Comparison of ENCODE assay signal across 14 mouse cellular contexts in the genomic region with DNA sequence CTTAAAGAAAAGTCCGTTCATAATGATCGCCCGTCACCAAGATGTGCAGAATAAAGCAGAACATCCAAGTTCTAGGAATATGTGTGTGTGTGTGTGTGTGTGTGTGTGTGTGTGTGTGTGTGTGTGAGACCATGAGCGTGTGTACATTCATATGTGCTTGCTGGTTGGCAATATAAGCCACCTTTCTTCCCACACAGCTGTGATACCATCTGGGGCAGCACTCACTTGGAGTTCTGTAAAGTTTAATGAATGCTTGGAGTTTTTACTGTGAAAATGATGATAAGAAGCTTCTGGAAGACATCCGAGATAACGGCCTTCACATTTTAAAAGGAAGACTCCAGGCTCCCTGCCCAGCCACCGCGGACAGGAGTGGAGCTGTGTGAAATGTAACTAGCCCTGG.
DNase-seq lines count a peak whose midpoint lies in the region; ATAC-seq lines count a peak whose summit lies in the region.
"Had no signal": no experiment of that assay in that cellular context is flagged by ENCODE, and none has a peak within 500 bp of the region (broad histone marks: within the 10 kb centered on the region; RNA-seq: fewer than 3 reads in every experiment).

No protein-coding gene starts in this region.

- H3K27ac ChIP-seq in heart, embryonic 13.5 days (replicated peaks) = peak overlapping the region; percentile 58
- H3K27ac ChIP-seq in midbrain, embryonic 14.5 days (replicated peaks; ENCODE audit: low read depth, low read length) = no peak overlapping the region
- H3K27ac ChIP-seq: hindbrain, embryonic 13.5 days; liver, embryonic 15.5 days; neural tube, embryonic 13.5 days had no signal

- 56% methylated on average over 8 of the region's 8 CpGs for WGBS in heart, embryonic 13.5 days
- WGBS in midbrain, embryonic 14.5 days = 94% methylated on average over 8 of the region's 8 CpGs

- peak overlapping the region; percentile 46 for H3K4me2 ChIP-seq in heart, embryonic 13.5 days
- H3K4me2 ChIP-seq in midbrain, embryonic 14.5 days (ENCODE audit: low read length) = no peak overlapping the region
- H3K4me2 ChIP-seq: hindbrain, embryonic 13.5 days; liver, embryonic 15.5 days; neural tube, embryonic 13.5 days had no signal

- no peak overlapping the region for H3K4me3 ChIP-seq in heart, embryonic 13.5 days
- no peak overlapping the region for H3K4me3 ChIP-seq in midbrain, embryonic 14.5 days (replicated peaks; ENCODE audit: low read depth, low read length)
- H3K4me3 ChIP-seq: hindbrain, embryonic 13.5 days; liver, embryonic 15.5 days; neural tube, embryonic 13.5 days had no signal

- no peak overlapping the region for H3K9ac ChIP-seq in heart, embryonic 13.5 days
- no peak overlapping the region for H3K9ac ChIP-seq in midbrain, embryonic 14.5 days (replicated peaks; ENCODE audit: low read length)
- H3K9ac ChIP-seq: hindbrain, embryonic 13.5 days; liver, embryonic 15.5 days; neural tube, embryonic 13.5 days had no signal

- no peak for DNase-seq in heart, postnatal 36 days
- peak; percentile 36 for DNase-seq in right cerebral cortex, adult 18-20 months
- no peak for DNase-seq in right cerebral cortex, postnatal 4 days
- peak; percentile 74 for DNase-seq in layer of hippocampus, adult 9-11 months
- no peak for DNase-seq in gastrocnemius, adult 18-20 months (ENCODE audit: low spot score)
- no peak for DNase-seq in midbrain, embryonic 14.5 days
- DNase-seq: cerebellum, postnatal 14 days; thymus, adult 2 months had no signal

- peaks cover 4% of the 10 kb centered on the region; the same call in 1 of the 2 replicates for H3K4me1 ChIP-seq in heart, embryonic 13.5 days
- no peaks in the 10 kb centered on the region for H3K4me1 ChIP-seq in midbrain, embryonic 14.5 days (ENCODE audit: control insufficient read depth, insufficient read depth, low read length)
- H3K4me1 ChIP-seq: liver, embryonic 15.5 days; neural tube, embryonic 13.5 days had no signal

- ATAC-seq in heart, embryonic 13.5 days (ENCODE audit: extremely low read depth, insufficient number of reproducible peaks, low FRiP score, low TSS enrichment) = no peak
- no peak for ATAC-seq in midbrain, embryonic 14.5 days (ENCODE audit: low FRiP score, low TSS enrichment)
- ATAC-seq: CD4-positive, CD25-positive, alpha-beta regulatory T cell, adult 4 months; intestine, embryonic 16.5 days had no signal

- no peaks in the 10 kb centered on the region for H3K36me3 ChIP-seq in heart, embryonic 13.5 days
- 0 out of 2 replicates have a peak, but pooled peaks cover 6% of the 10 kb centered on the region for H3K36me3 ChIP-seq in midbrain, embryonic 14.5 days (ENCODE audit: control insufficient read depth, insufficient read depth, low read length)
- H3K36me3 ChIP-seq: liver, embryonic 15.5 days had no signal

- H3K27me3 ChIP-seq in heart, embryonic 13.5 days (replicated peaks) = no peaks in the 10 kb centered on the region
- no peaks in the 10 kb centered on the region for H3K27me3 ChIP-seq in midbrain, embryonic 14.5 days (ENCODE audit: control insufficient read depth, insufficient read depth, low read length)
- H3K27me3 ChIP-seq: hindbrain, embryonic 13.5 days; liver, embryonic 15.5 days; neural tube, embryonic 13.5 days had no signal

- intact Hi-C loops in heart, postnatal 36 days (cut with DNase I) = no loop called here

- H3K9me3 ChIP-seq in heart, embryonic 13.5 days = peaks cover 4% of the 10 kb centered on the region; the same call in 1 of the 2 replicates
- no peaks in the 10 kb centered on the region for H3K9me3 ChIP-seq in midbrain, embryonic 14.5 days (ENCODE audit: control insufficient read depth, low read length)
- H3K9me3 ChIP-seq: hindbrain, embryonic 13.5 days; liver, embryonic 15.5 days; neural tube, embryonic 13.5 days had no signal

Comparison
In these comparisons a context has a peak if more than half of its experiments do, and no peak if none do; other contexts are left out.
1. DNase-seq: peak in right cerebral cortex, adult 18-20 months (single experiment) and layer of hippocampus, adult 9-11 months (single experiment); none in heart, postnatal 36 days (0 of 2), right cerebral cortex, postnatal 4 days (single experiment), gastrocnemius, adult 18-20 months (single experiment) and midbrain, embryonic 14.5 days (single experiment).